24 mouse cellular contexts compared by ENCODE assay signal in genomic region chr16:67646930-67647329, GRCm38 (mm10). TPM values are rescaled to one million over a fixed set of nuclear protein-coding genes. Genes with fewer than 3 reads are reported as not detected.
DNase-seq lines count a peak whose midpoint lies in the region; ATAC-seq and TF ChIP-seq lines count a peak whose summit lies in the region.
"Had no signal": no experiment of that assay in that cellular context is flagged by ENCODE, and none has a peak within 500 bp of the region (broad histone marks: within the 10 kb centered on the region; RNA-seq: fewer than 3 reads in every experiment).

No protein-coding gene starts in this region.

- no peak overlapping the region for H3K27ac ChIP-seq in MEL (ENCODE audit: control insufficient read depth, low read depth, low read length)
- no peak overlapping the region for H3K27ac ChIP-seq in midbrain, postnatal 0 days (ENCODE audit: low read depth, low read length)
- H3K27ac ChIP-seq: embryonic facial prominence, embryonic 13.5 days; forebrain, embryonic 12.5 days; heart, adult 2 months; hindbrain, embryonic 10.5 days; hindbrain, embryonic 14.5 days had no signal

- WGBS in midbrain, postnatal 0 days = 94% methylated on average over 3 of the region's 3 CpGs

- no peak for ATAC-seq in midbrain, postnatal 0 days (ENCODE audit: low FRiP score)
- no peak for ATAC-seq in megakaryocyte, adult 5-6 weeks (ENCODE audit: poor library complexity, severe bottlenecking)
- ATAC-seq: CD4-positive, CD25-positive, alpha-beta regulatory T cell, adult 4 months; forebrain, embryonic 16.5 days had no signal

- TF ChIP-seq EP300 in MEL (IDR thresholded peaks at IDR 0.05; ENCODE audit: low read depth in 1 of 2, low read length in 2 of 2) = no peak

- no peak overlapping the region for H3K4me3 ChIP-seq in MEL (ENCODE audit: control insufficient read depth in 1 of 2, insufficient read depth in 1 of 2, low read depth in 2 of 2, low read length in 2 of 2)
- no peak overlapping the region for H3K4me3 ChIP-seq in midbrain, postnatal 0 days (ENCODE audit: low read depth, low read length)
- H3K4me3 ChIP-seq: embryonic facial prominence, embryonic 13.5 days; forebrain, embryonic 12.5 days; heart, adult 2 months; heart, embryonic 12.5 days; hindbrain, embryonic 10.5 days had no signal

- no peaks in the 10 kb centered on the region for H3K79me2 ChIP-seq in MEL (ENCODE audit: control insufficient read depth, insufficient read depth, low read length, poor library complexity)

- H3K9me3 ChIP-seq in MEL (replicated peaks; ENCODE audit: insufficient read depth, low read length) = no peaks in the 10 kb centered on the region
- no peaks in the 10 kb centered on the region for H3K9me3 ChIP-seq in midbrain, postnatal 0 days (ENCODE audit: low read length)
- H3K9me3 ChIP-seq: embryonic facial prominence, embryonic 13.5 days; forebrain, embryonic 12.5 days; heart, embryonic 12.5 days; hindbrain, embryonic 10.5 days had no signal

- no peaks in the 10 kb centered on the region for H3K4me1 ChIP-seq in MEL (ENCODE audit: control insufficient read depth in 1 of 2, insufficient read depth in 2 of 2, low read length in 2 of 2)
- H3K4me1 ChIP-seq in midbrain, postnatal 0 days (ENCODE audit: insufficient read depth, low read length) = no peaks in the 10 kb centered on the region
- H3K4me1 ChIP-seq: embryonic facial prominence, embryonic 13.5 days; forebrain, embryonic 12.5 days; heart, embryonic 12.5 days; hindbrain, embryonic 10.5 days had no signal

- no peaks in the 10 kb centered on the region for H3K36me3 ChIP-seq in MEL (ENCODE audit: control insufficient read depth in 1 of 2, insufficient read depth in 2 of 2, low read length in 2 of 2)
- no peaks in the 10 kb centered on the region for H3K36me3 ChIP-seq in midbrain, postnatal 0 days (ENCODE audit: insufficient read depth, low read length)
- H3K36me3 ChIP-seq: embryonic facial prominence, embryonic 13.5 days; forebrain, embryonic 12.5 days; G1E; heart, embryonic 12.5 days; hindbrain, embryonic 10.5 days had no signal

- TF ChIP-seq POLR2A in MEL (IDR thresholded peaks at IDR 0.05; ENCODE audit: control insufficient read depth in 1 of 2, insufficient read depth in 1 of 2, low read depth in 1 of 2, low read length in 2 of 2, poor library complexity in 1 of 2) = no peak

- TF ChIP-seq RAD21 in MEL (IDR thresholded peaks at IDR 0.05; ENCODE audit: low read depth, low read length) = no peak

- peak; percentile 1 to 4 for DNase-seq in lung, adult 18-20 months
- no peak for DNase-seq in lung, postnatal 10 days
- DNase-seq in 3134 (ENCODE audit: extremely low read depth, insufficient read length, low spot score) = peak; percentile 0
- peak; percentile 3 for DNase-seq in MEL (ENCODE audit: low read depth, low spot score)
- peak; percentile 2 for DNase-seq in c-Kit-positive CD71-negative TER-119-negative erythroid progenitor cells, embryonic 14.5 days (ENCODE audit: low read depth)
- DNase-seq in adrenal gland, postnatal 25 days = no peak
- DNase-seq in midbrain, postnatal 0 days (ENCODE audit: low spot score) = no peak
- DNase-seq: adrenal gland, adult 2 months; adrenal gland, postnatal 36 days; B cell, adult 2 months; cerebellum, adult 18-20 months; cerebellum, adult 9-11 months; cerebellum, postnatal 36 days; gastrocnemius, postnatal 10 days; heart, adult 2 months had no signal

- no peaks in the 10 kb centered on the region for H3K27me3 ChIP-seq in MEL (ENCODE audit: control insufficient read depth in 1 of 2, insufficient read depth in 2 of 2, low read length in 2 of 2)
- H3K27me3 ChIP-seq in midbrain, postnatal 0 days (ENCODE audit: insufficient read depth, low read length) = no peaks in the 10 kb centered on the region
- H3K27me3 ChIP-seq: embryonic facial prominence, embryonic 13.5 days; forebrain, embryonic 12.5 days; heart, embryonic 12.5 days had no signal

- TF ChIP-seq CTCF in MEL (IDR thresholded peaks at IDR 0.05 in 2 of 3, conservative IDR thresholded peaks at IDR 0.05 in 1 of 3; ENCODE audit: control insufficient read depth in 1 of 3, insufficient read depth in 1 of 3, low read depth in 2 of 3, low read length in 3 of 3, poor library complexity in 1 of 3, severe bottlenecking in 1 of 3) = no peak
- no peak for TF ChIP-seq CTCF in midbrain, postnatal 0 days (IDR thresholded peaks at IDR 0.05)

- no peak overlapping the region for H3K4me2 ChIP-seq in midbrain, postnatal 0 days (ENCODE audit: low read depth, low read length, poor library complexity, severe bottlenecking)
- H3K4me2 ChIP-seq: embryonic facial prominence, embryonic 13.5 days; forebrain, embryonic 12.5 days; heart, embryonic 12.5 days; hindbrain, embryonic 14.5 days had no signal

- H3K9ac ChIP-seq in MEL (ENCODE audit: control insufficient read depth, low read depth, low read length, poor library complexity, severe bottlenecking) = no peak overlapping the region
- H3K9ac ChIP-seq in midbrain, postnatal 0 days (replicated peaks; ENCODE audit: low read length, poor library complexity, severe bottlenecking) = no peak overlapping the region
- H3K9ac ChIP-seq: embryonic facial prominence, embryonic 13.5 days; forebrain, embryonic 12.5 days; heart, embryonic 12.5 days; hindbrain, embryonic 14.5 days had no signal

TF ChIP-seq in MEL, 35 proteins besides CTCF, POLR2A, EP300 and RAD21:
- TF ChIP-seq TCF12 (IDR thresholded peaks at IDR 0.05; ENCODE audit: low read depth, low read length) (no peak), ZMIZ1 (IDR thresholded peaks at IDR 0.05; ENCODE audit: low read depth, low read length) (no peak), ZC3H11A (IDR thresholded peaks at IDR 0.05; ENCODE audit: low read depth, low read length) (no peak), USF2 (IDR thresholded peaks at IDR 0.05; ENCODE audit: borderline replicate concordance in 1 of 2, insufficient read depth in 1 of 2, low read depth in 1 of 2, low read length in 2 of 2) (no peak), E2F4 (IDR thresholded peaks at IDR 0.05; ENCODE audit: borderline replicate concordance, low read depth, low read length) (no peak), SMC3 (IDR thresholded peaks at IDR 0.05; ENCODE audit: low read depth, low read length) (no peak), TAL1 (IDR thresholded peaks at IDR 0.05; ENCODE audit: low read length) (no peak)

RNA-seq across cellular contexts. Expression of gene Cadm2, which starts 26.2 kb away (rescaled TPM):
- not detected in 2 replicates for total RNA-seq in MEL (2012; rRNA removed)
- not detected for polyA plus RNA-seq in MEL (2012; ENCODE audit: insufficient read depth in 1 of 2, insufficient read length in 2 of 2, low read depth in 1 of 2, low replicate concordance in 2 of 2, missing spikeins in 1 of 2)
- total RNA-seq in adrenal gland, postnatal 25 days (2021) = 0.76 and 1.2 TPM in 2 replicates
- 92.0 and 114 TPM in 2 replicates for total RNA-seq in midbrain, postnatal 0 days (2014; rRNA removed)
- polyA plus RNA-seq in midbrain, postnatal 0 days (2015; fragmentation: Nextera tagmentation; extraction: Ambion mirVana) = 74.6 and 82.8 TPM in 2 replicates
- total RNA-seq in megakaryocyte, adult 5-6 weeks (2015) = not detected in 2 replicates
- not detected in 2 replicates for total RNA-seq in megakaryocyte, adult 5-6 weeks (2017)
- polyA plus RNA-seq: G1E had no signal

Comparison
In these comparisons a context has a peak if more than half of its experiments do, and no peak if none do; other contexts are left out.
1. DNase-seq: peak in lung, adult 18-20 months (2 of 2), 3134 (single experiment), MEL (single experiment) and c-Kit-positive CD71-negative TER-119-negative erythroid progenitor cells, embryonic 14.5 days (single experiment); none in lung, postnatal 10 days (single experiment), adrenal gland, postnatal 25 days (single experiment) and midbrain, postnatal 0 days (single experiment).
2. RNA of gene Cadm2, which starts 26.2 kb away (total RNA-seq): 92.0 to 114 TPM in midbrain, postnatal 0 days; 0.76 to 1.2 TPM in adrenal gland, postnatal 25 days, not detected in MEL and not detected in megakaryocyte, adult 5-6 weeks; every median in the first group is over 10 times any median in the second.